Mouse (Mus musculus) forebrain, embryonic 13.5 days (tissue): ENCODE measurements around the gene Acly. TPM values are rescaled to one million over a fixed set of nuclear protein-coding genes. Genes with fewer than 3 reads are reported as not detected.
A peak's percentile ranks its signal among the peaks of the same experiment; 100 is the strongest.

ENCODE experiments used
- ATAC-seq: fragments of 200-750 bp; cut with Nextera tagmentation; 2 replicates; pipeline ENCODE4 v1.8.0; 2017
- H3K27ac ChIP-seq: fragments of 300-500 bp; sonication (generic); 2 replicates; pipeline ENCODE4 v1.5.1; 2015; ENCODE audit warnings: inconsistent platforms, mild to moderate bottlenecking, moderate library complexity
- H3K27me3 ChIP-seq: fragments of 300-500 bp; sonication (generic); 2 replicates; pipeline ENCODE4 v1.6.1; 2015; ENCODE audit warnings: mild to moderate bottlenecking, inconsistent platforms
- H3K36me3 ChIP-seq: fragments of 300-500 bp; sonication (generic); 2 replicates; pipeline ENCODE4 v1.6.1; 2015; ENCODE audit warnings: mild to moderate bottlenecking, inconsistent platforms; ENCODE audit not compliant: poor library complexity, severe bottlenecking
- H3K4me1 ChIP-seq: fragments of 300-500 bp; sonication (generic); 2 replicates; pipeline ENCODE4 v1.6.1; 2015; ENCODE audit warnings: inconsistent platforms
- H3K4me2 ChIP-seq: fragments of 300-500 bp; sonication (generic); 2 replicates; pipeline ENCODE4 v1.6.1; 2015; ENCODE audit warnings: inconsistent platforms, mild to moderate bottlenecking, moderate library complexity
- H3K4me3 ChIP-seq: fragments of 300-500 bp; sonication (generic); 2 replicates; pipeline ENCODE4 v1.5.1; 2015; ENCODE audit warnings: mild to moderate bottlenecking, inconsistent platforms
- H3K9ac ChIP-seq: fragments of 300-500 bp; sonication (generic); 2 replicates; pipeline ENCODE4 v1.6.1; 2015; ENCODE audit warnings: mild to moderate bottlenecking, inconsistent platforms
- H3K9me3 ChIP-seq: fragments of 300-500 bp; sonication (generic); replicated peaks from 2 replicates; pipeline ENCODE4 v1.6.1; 2016; ENCODE audit warnings: inconsistent platforms
- WGBS: fragments of 180-500 bp; shearing (Covaris S2); methylation state at CpG from one replicate; pipeline ENCODE4 v1.1.7; 2015; 5-methylcytosine and 5-hydroxymethylcytosine counted together
- polyA plus RNA-seq: library from polyadenylated mRNA; unstranded; fragments of >200 nt; fragmentation: Nextera tagmentation; extraction: Ambion mirVana; gene quantifications from 2 replicates; pipeline ENCODE4 v1.2.1, GENCODE M21; 2015

Acly gene
- polyA plus RNA-seq, 1 experiment from 2014 or later: 251 TPM

DNA sequence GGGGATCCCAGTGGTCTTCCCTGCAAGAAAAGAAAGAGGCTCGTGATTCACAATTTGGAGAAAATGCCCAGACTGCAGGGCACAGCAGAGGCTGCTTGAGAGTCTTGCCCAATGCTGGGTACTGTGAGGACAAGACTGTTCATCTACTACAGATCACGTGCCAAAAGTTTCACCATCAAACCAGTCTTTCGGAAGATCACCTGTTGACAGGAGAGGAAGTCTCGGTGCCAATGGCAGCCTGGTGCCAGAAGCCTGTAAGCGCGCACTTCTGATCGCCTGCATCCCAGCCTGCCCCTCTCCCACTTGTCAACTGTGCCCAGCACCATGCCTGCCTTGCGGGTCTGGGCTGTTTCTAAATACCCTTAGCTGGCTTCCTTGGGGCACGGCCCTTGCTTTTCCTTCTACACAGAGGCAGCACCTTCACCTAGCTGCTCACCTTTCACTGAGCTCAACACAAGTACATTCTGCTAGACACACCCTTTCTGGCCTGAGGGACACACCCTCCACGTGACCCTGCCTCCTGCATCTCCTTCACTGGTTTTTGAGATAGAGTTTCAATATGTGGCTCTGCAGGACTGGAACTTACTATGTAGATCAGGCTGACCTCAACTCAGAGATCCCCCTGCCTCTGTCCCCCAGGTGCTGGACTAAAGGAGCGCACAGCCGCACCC is 22.7 kb downstream of the Acly start:
- Histone ChIP-seq H3K4me3 (no peak overlapping the region), H3K9me3 (no peaks in the 10 kb centered on the region), H3K27ac (no peak overlapping the region), H3K4me1 (0 out of 2 replicates have a peak, but pooled peaks cover 5% of the 10 kb centered on the region), H3K36me3 (peaks cover 98% of the 10 kb centered on the region), H3K27me3 (no peaks in the 10 kb centered on the region), H3K9ac (no peak overlapping the region), H3K4me2 (no peak overlapping the region)
- ATAC-seq: no peak
- WGBS: 96% methylated on average over 12 of the region's 12 CpGs

DNA sequence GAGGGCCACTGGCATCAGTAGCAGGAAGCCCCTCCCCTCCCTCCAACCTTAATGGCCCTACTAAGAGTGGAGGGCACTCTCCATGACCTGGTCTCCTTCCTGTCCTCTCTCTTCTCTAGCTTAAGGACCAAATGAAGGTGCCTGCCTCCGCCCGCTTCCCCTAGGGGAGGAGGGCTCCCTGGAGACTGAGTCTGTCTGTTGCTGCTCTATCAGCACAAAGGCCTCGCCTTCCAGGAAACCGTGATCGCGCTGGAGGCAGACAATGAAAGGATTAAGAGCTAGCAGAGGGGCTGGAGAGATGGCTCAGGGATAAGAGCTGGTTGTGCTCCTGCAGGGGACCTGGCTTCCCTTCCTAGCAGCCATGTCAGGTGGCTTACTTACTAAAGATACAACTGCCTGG is 26.5 kb downstream of the Acly start:
- Histone ChIP-seq H3K9me3 (no peaks in the 10 kb centered on the region), H3K4me2 (no peak overlapping the region), H3K36me3 (peaks cover 100% of the 10 kb centered on the region), H3K27ac (peak overlapping the region; percentile 16; the same call in 1 of the 2 replicates), H3K4me3 (no peak overlapping the region), H3K4me1 (0 out of 2 replicates have a peak, but pooled peaks cover 5% of the 10 kb centered on the region), H3K9ac (no peak overlapping the region), H3K27me3 (no peaks in the 10 kb centered on the region)
- no peak for ATAC-seq
- 6% methylated on average over 6 of the region's 6 CpGs for WGBS

DNA sequence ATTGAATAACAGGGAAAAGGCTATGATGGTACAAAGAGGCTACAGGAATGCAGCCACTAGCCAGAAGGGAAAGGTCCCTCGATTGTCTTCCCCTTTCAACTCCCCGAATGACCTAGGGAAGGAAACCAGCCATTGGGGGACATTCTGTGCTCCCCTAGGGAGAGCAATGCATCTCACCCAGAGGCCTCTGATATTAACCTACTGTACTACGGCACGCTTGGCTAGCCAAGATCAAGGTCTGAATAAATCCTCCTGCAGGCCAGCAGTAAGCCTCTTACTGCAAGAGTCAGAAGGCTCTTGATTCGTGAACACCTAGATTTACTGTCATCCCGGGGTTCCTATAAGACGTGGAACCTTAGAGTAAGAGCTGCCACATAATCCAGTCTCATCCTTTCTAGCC is 27.1 kb downstream of the Acly start:
- WGBS: 78% methylated on average over 7 of the region's 7 CpGs
- no peaks in the 10 kb centered on the region for H3K9me3 ChIP-seq
- no peak overlapping the region for H3K9ac ChIP-seq
- H3K27me3 ChIP-seq: no peaks in the 10 kb centered on the region
- no peak overlapping the region for H3K4me3 ChIP-seq
- no peak overlapping the region for H3K27ac ChIP-seq
- H3K4me1 ChIP-seq: 0 out of 2 replicates have a peak, but pooled peaks cover 5% of the 10 kb centered on the region
- no peak for ATAC-seq
- no peak overlapping the region for H3K4me2 ChIP-seq
- H3K36me3 ChIP-seq: peaks cover 100% of the 10 kb centered on the region

DNA sequence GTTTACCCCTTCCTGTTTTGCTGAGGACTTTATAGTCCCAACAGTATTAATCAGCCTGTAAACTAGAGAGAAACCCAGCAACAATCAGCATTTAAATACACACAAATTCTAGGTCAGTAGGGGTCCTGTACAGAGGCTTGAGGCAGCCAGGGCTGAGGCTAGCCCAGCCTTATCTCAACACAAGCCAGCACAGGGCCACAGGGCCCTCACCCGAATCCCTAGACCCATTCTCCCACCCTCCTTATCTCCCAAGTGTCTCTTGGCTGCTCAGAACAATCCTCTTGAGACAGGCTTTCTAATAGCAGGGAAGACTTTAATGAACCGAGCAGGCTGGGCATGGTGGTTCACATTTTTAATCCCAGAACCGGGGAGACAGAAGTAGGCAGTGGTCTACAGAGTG is 27.6 kb downstream of the Acly start:
- no peak for ATAC-seq
- 73% methylated on average over 3 of the region's 3 CpGs for WGBS
- Histone ChIP-seq H3K4me2 (no peak overlapping the region), H3K27me3 (no peaks in the 10 kb centered on the region), H3K27ac (no peak overlapping the region), H3K4me3 (no peak overlapping the region), H3K36me3 (peaks cover 100% of the 10 kb centered on the region), H3K4me1 (0 out of 2 replicates have a peak, but pooled peaks cover 5% of the 10 kb centered on the region), H3K9me3 (no peaks in the 10 kb centered on the region), H3K9ac (no peak overlapping the region)

GRCm38 (mm10) chr11:100493771-100494170 is 34.0 kb downstream of the Acly start:
- peaks cover 97% of the 10 kb centered on the region for H3K36me3 ChIP-seq
- ATAC-seq: no peak
- 96% methylated on average over 12 of the region's 12 CpGs for WGBS
- no peak overlapping the region for H3K4me3 ChIP-seq
- H3K27ac ChIP-seq: no peak overlapping the region
- H3K4me1 ChIP-seq: no peaks in the 10 kb centered on the region
- H3K9me3 ChIP-seq: no peaks in the 10 kb centered on the region
- no peak overlapping the region for H3K4me2 ChIP-seq
- H3K9ac ChIP-seq: no peak overlapping the region
- no peaks in the 10 kb centered on the region for H3K27me3 ChIP-seq

DNA sequence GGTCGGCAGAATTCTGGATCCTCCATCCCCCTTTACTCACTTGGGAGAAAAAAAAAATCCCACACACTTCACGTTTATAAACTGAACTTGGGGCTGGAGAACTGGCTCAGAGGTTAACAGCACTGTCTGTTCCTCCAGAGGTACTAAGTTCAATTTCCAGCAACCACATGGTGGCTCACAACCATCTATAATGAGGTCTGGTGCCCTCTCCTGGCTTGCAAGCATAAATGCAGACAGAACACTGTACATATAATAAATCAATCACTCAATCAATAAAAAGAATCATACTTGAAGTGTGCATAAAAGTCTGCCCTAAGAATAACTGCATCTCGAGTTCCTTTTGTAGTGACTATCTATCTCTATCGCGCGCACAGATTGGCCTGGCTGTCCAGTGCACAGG is 36.8 kb downstream of the Acly start:
- Histone ChIP-seq H3K36me3 (peaks cover 96% of the 10 kb centered on the region), H3K27me3 (no peaks in the 10 kb centered on the region), H3K4me2 (no peak overlapping the region), H3K9ac (no peak overlapping the region), H3K4me1 (no peaks in the 10 kb centered on the region), H3K27ac (no peak overlapping the region), H3K9me3 (no peaks in the 10 kb centered on the region), H3K4me3 (no peak overlapping the region)
- ATAC-seq: no peak
- 93% methylated on average over 6 of the region's 6 CpGs for WGBS

DNA sequence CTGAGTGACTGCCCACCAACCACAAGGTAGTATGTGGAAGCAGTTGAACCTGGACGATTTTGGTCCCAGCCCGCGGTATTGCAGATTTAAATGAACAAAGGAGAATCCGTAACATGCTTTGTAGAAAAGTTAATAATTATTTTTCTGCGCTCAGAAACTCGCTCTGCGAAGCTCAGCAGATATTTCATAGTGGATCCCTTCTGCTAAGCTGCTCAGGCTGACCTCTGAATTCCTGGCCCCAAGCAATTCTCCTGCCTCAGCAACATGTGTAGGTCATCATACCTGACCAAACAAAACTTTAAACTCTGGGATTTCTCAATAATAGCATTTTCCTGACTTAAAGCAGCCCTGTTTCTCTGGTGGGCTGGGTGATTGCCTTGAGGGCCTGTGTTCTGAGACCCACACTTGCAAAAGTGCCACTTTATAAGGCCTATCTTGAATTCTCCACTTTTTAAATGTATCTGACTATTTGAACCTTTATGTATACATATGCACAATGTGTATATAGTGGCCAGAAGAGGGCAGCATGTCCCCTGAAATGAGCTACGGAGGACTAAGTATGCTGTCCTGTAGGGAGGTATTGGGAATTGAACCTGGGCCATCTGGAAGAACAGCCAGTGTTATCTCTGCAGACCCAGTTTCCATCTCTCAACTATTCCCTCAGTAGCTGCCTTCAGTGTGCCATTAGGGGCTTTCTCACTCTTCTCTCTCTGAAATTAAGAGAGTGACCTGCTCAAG is 41.8 kb downstream of the Acly start:
- ATAC-seq: no peak

GRCm38 (mm10) chr11:100484461-100484860 is 43.3 kb downstream of the Acly start:
- Histone ChIP-seq H3K4me2 (no peak overlapping the region), H3K9ac (no peak overlapping the region), H3K4me1 (no peaks in the 10 kb centered on the region), H3K27ac (no peak overlapping the region), H3K27me3 (no peaks in the 10 kb centered on the region), H3K4me3 (no peak overlapping the region), H3K9me3 (no peaks in the 10 kb centered on the region), H3K36me3 (peaks cover 99% of the 10 kb centered on the region)
- 96% methylated on average over 3 of the region's 3 CpGs for WGBS
- no peak for ATAC-seq

More for the DNA sequence above, 41.8 kb downstream of the Acly start:
- WGBS: 88% methylated on average over 8 of the region's 8 CpGs
- Histone ChIP-seq H3K4me2 (no peak overlapping the region), H3K4me3 (no peak overlapping the region), H3K9me3 (no peaks in the 10 kb centered on the region), H3K36me3 (peaks cover 99% of the 10 kb centered on the region), H3K27ac (no peak overlapping the region), H3K9ac (no peak overlapping the region), H3K4me1 (no peaks in the 10 kb centered on the region), H3K27me3 (no peaks in the 10 kb centered on the region)

DNA sequence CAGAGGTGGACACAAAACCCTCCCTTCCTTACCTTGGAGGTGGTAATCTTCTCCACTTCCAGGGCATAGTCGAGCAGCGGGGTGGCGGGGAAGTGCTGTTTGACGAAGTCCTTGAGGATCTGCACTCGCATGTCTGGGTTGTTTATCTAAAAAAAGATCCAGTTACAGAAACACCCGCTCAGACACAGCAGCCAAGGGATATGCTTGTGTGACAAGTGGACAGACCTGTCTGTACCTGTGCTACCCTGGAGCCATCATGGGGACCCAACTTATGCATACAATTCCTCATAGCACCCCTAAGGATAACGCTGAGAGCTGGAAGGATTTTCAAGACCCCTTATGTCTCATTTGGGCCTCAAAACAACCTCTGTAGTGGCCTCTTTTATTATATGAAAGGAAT is 48.6 kb downstream of the Acly start:
- Histone ChIP-seq H3K4me3 (no peak overlapping the region), H3K27me3 (no peaks in the 10 kb centered on the region), H3K9me3 (no peaks in the 10 kb centered on the region), H3K9ac (no peak overlapping the region), H3K27ac (no peak overlapping the region), H3K36me3 (peaks cover 87% of the 10 kb centered on the region), H3K4me2 (no peak overlapping the region), H3K4me1 (no peaks in the 10 kb centered on the region)
- no peak for ATAC-seq
- 95% methylated on average over 7 of the region's 7 CpGs for WGBS

DNA sequence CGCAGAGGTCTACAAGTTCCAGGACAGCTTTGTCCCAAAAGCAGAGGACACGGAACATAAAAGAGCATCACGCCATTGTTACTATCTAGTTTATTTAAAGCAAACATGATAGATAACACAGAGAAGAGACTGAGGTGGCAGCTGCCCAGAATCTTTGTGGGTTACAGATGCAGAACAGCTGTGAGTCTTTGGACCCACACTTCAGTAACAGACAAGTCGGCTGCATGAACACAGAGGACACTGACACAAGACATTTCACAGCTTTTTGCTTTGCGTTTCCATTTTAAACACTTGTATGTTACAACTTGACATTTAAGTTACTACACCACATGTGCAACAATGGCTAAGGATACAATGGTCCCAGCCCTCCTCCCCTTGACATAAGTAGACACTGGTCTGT is 51.5 kb downstream of the Acly start:
- H3K36me3 ChIP-seq: peaks cover 58% of the 10 kb centered on the region
- H3K9me3 ChIP-seq: no peaks in the 10 kb centered on the region
- H3K9ac ChIP-seq: no peak overlapping the region
- 97% methylated on average over 5 of the region's 5 CpGs for WGBS
- H3K27ac ChIP-seq: no peak overlapping the region
- H3K4me1 ChIP-seq: peaks cover 2% of the 10 kb centered on the region
- no peak for ATAC-seq
- no peaks in the 10 kb centered on the region for H3K27me3 ChIP-seq
- no peak overlapping the region for H3K4me2 ChIP-seq
- H3K4me3 ChIP-seq: no peak overlapping the region

DNA sequence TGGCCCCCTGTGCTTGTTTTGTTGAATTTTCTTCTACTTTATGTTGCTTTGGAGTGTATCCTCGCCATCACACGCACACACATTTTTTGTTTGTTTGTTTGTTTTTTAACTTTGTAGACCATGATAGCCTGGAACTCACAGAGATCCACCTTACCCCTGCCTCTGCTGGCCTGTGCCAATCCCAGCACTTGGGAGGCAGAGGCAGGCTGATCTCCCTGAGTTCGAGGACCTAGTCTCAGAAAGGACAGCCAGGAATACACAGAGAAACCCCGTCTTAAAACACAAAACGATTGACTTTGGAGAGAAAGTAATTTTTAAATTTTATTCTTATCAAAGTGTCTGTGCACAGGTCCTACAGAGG is 54.9 kb downstream of the Acly start:
- H3K9me3 ChIP-seq: no peaks in the 10 kb centered on the region
- 0 out of 2 replicates have a peak, but pooled peaks have one; percentile 32 for ATAC-seq
- H3K27ac ChIP-seq: no peak overlapping the region
- H3K9ac ChIP-seq: no peak overlapping the region
- H3K27me3 ChIP-seq: no peaks in the 10 kb centered on the region
- H3K36me3 ChIP-seq: peaks cover 29% of the 10 kb centered on the region
- H3K4me1 ChIP-seq: peaks cover 20% of the 10 kb centered on the region
- WGBS: 27% methylated on average over 5 of the region's 5 CpGs
- no peak overlapping the region for H3K4me2 ChIP-seq
- peak overlapping the region; percentile 96 for H3K4me3 ChIP-seq

DNA sequence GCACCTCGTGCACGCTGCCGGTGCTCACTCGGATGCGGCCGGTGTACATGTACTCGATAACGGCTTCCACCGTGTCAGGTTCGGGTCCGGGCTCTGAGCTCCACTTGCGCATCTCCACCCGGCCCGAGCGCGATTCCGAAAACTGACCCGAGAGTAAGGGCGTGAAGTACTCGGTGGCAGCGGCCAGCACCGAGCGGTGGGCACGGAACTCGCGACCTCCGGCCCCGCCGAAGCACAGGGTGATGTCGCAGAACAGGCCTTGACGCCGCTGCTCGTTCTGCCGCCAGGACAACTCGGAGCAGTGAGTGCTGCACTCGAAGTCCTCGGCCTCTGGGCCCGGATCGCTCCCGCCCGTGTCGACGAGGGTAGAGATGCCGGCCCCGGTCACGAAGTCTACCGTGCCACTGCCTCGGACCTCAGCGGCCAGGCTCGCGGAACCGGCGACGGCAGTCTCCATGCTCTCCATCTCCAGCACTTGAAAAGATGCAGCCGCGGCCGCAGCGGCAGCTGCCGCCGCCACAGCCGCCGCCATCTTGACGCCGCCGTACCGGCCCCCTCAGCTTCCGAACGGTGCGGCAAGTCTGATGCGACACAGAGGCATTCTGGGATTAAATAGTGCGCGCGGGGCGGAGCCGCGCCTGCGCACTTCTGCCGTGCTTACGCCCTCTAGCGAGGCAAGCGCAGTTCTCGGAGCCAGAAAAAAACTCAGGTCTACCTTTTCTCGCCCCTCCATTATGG is 55.4 kb downstream of the Acly start, which contains the start of gene Klhl11:
Gene Klhl11 (minus strand): TSS at position 545 of the 738 bp plus-strand sequence.
- Histone ChIP-seq H3K9ac (peak within 1 kb of the TSS; percentile 94), H3K4me2 (peak within 1 kb of the TSS; percentile 71), H3K4me3 (peak within 1 kb of the TSS; percentile 96), H3K9me3 (no peaks in the 10 kb centered on the region), H3K4me1 (peaks cover 20% of the 10 kb centered on the region), H3K27ac (peak within 1 kb of the TSS; percentile 85), H3K27me3 (no peaks in the 10 kb centered on the region), H3K36me3 (peaks cover 31% of the 10 kb centered on the region)
- under 1% methylated on average over 83 of the region's 83 CpGs for WGBS
- ATAC-seq: peak; percentile 94
